Mouse (Mus musculus) small intestine, adult 2 months (tissue): ENCODE data around the gene Dlg1.

ENCODE experiments used
- CTCF ChIP-seq: fragments of 200-500 bp; IDR thresholded peaks from 2 replicates; pipeline ENCODE4 v1.5.1; 2012; ENCODE audit warnings: low read depth, mild to moderate bottlenecking, control low read depth, inconsistent platforms, low read length, moderate library complexity, mixed read lengths; ENCODE audit not compliant: insufficient replicate concordance, insufficient read length; ENCODE audit errors: extremely low read depth
- POLR2A ChIP-seq: fragments of 200-500 bp; IDR thresholded peaks from 2 replicates; pipeline ENCODE4 v1.6.1; 2012; ENCODE audit warnings: low read depth, mild to moderate bottlenecking, control low read depth, inconsistent platforms, low read length, moderate library complexity

DNA sequence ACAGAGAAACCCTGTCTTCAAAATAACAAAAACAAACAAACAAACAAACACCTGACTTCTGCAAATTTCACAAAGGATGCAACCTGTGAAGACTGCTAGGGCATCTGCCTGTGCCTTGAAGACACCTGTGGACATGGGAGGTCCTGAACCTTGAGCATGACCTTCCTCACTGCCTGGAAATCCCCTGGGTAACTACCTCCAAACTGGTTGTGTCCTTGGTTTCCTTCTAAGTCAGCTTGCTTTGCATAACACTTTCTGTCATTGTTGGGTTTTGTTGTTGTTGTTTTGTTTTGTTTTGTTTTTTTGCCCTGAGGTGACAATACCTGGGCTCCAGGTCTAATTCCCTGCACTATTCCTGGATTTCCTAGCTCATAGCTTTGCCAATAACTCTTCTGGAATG is 46.1 kb upstream of the Dlg1 start:
- TF ChIP-seq CTCF (no peak), POLR2A (no peak)
